ENCODE assay signal across 9 mouse cellular contexts in the genomic region with DNA sequence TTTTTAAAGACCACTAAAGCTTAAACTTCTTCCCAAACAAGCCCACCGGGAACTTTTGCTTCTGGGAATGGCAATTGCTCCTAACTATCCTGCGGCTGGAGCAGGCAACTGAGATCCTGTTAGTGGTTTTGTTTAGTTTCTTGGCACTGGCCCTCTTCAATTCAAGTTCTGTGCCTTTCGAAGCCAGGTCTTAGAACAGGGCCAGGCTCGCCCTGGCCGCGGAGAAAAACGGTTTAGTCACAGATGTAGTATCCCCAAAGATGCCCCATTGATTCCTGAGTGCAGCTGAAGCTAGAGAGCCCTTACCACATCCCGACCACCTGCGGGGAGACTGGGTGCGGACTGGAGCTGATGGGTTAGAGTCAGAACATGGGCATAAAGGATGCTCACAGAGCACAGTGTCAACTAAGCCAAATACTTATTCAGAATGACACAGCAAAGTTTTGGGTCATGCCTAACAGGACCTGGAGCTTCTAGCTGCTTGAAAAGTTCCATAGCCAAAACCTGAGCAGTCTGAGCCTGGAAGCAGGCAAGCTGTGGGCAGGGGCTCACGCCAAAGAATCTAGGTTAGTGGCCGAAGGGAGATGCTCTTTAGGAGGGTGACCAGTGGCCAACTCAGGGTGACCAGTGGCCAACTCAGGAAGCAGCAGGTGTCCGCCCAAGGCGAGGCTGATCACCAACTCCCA. TPM values are rescaled to one million over a fixed set of nuclear protein-coding genes. Genes with fewer than 3 reads are reported as not detected.
A peak's percentile ranks its signal among the peaks of the same experiment; 100 is the strongest.
DNase-seq lines count a peak whose midpoint lies in the region; ATAC-seq lines count a peak whose summit lies in the region.
"Had no signal": no experiment of that assay in that cellular context is flagged by ENCODE, and none has a peak within 500 bp of the region (broad histone marks: within the 10 kb centered on the region; RNA-seq: fewer than 3 reads in every experiment).

No protein-coding gene starts in this region.

- peaks cover 19% of the 10 kb centered on the region; the same call in 1 of the 2 replicates for H3K4me1 ChIP-seq in kidney, embryonic 16.5 days (ENCODE audit: insufficient read depth, low read length)
- H3K4me1 ChIP-seq in brown adipose tissue, adult 24 weeks (ENCODE audit: control insufficient read depth, insufficient read depth, insufficient read length, low read length), result no peaks in the 10 kb centered on the region; the same call in 1 of the 2 replicates
- H3K4me1 ChIP-seq in heart, embryonic 15.5 days (replicated peaks), result peaks cover 23% of the 10 kb centered on the region

- no peak for DNase-seq in kidney, adult 8-10 months
- DNase-seq in adrenal gland, adult (ENCODE audit: inconsistent age in 2 of 2, low spot score in 1 of 2), result no peak
- DNase-seq in spleen, adult 12 weeks (ENCODE audit: low spot score), result no peak
- DNase-seq in left cerebral cortex, adult 9 months (ENCODE audit: low spot score in 2 of 2), result no peak

- ATAC-seq in kidney, embryonic 16.5 days (ENCODE audit: low FRiP score, low TSS enrichment), result no peak
- no peak for ATAC-seq in heart, embryonic 15.5 days (replicated peaks; ENCODE audit: insufficient number of reproducible peaks, insufficient read depth, low FRiP score, low read depth)
- ATAC-seq in megakaryocyte-erythroid progenitor cell, adult 5-6 weeks (replicated peaks; ENCODE audit: low FRiP score, low TSS enrichment, poor library complexity, severe bottlenecking), result peak; percentile 42

- peak overlapping the region; percentile 72 for H3K9ac ChIP-seq in kidney, embryonic 16.5 days (replicated peaks; ENCODE audit: low read length)
- H3K9ac ChIP-seq in heart, embryonic 15.5 days, result peak overlapping the region; percentile 66

- no peaks in the 10 kb centered on the region for H3K9me3 ChIP-seq in kidney, embryonic 16.5 days (ENCODE audit: low read length)
- H3K9me3 ChIP-seq in heart, embryonic 15.5 days (replicated peaks), result no peaks in the 10 kb centered on the region

- peak overlapping the region; percentile 72 for H3K4me3 ChIP-seq in kidney, embryonic 16.5 days (ENCODE audit: low read length)
- peak overlapping the region; percentile 51 for H3K4me3 ChIP-seq in brown adipose tissue, adult 24 weeks (ENCODE audit: insufficient read depth, low read depth, low read length)
- peak overlapping the region; percentile 65 for H3K4me3 ChIP-seq in heart, embryonic 15.5 days

- H3K27ac ChIP-seq in kidney, embryonic 16.5 days (ENCODE audit: low read length), result no peak overlapping the region
- H3K27ac ChIP-seq in brown adipose tissue, adult 24 weeks (replicated peaks; ENCODE audit: low read depth, low read length), result no peak overlapping the region
- H3K27ac ChIP-seq in heart, embryonic 15.5 days, result no peak overlapping the region

- WGBS in kidney, embryonic 16.5 days, result 42% methylated on average over 14 of the region's 14 CpGs
- 37% methylated on average over 14 of the region's 14 CpGs for WGBS in heart, embryonic 15.5 days

- H3K27me3 ChIP-seq in kidney, embryonic 16.5 days (ENCODE audit: insufficient read depth, low read length), result no peaks in the 10 kb centered on the region
- no peaks in the 10 kb centered on the region for H3K27me3 ChIP-seq in heart, embryonic 15.5 days

- peak overlapping the region; percentile 93 for H3K4me2 ChIP-seq in kidney, embryonic 16.5 days (replicated peaks; ENCODE audit: low read depth, low read length)
- peak overlapping the region; percentile 91 for H3K4me2 ChIP-seq in heart, embryonic 15.5 days

- no peaks in the 10 kb centered on the region for H3K36me3 ChIP-seq in kidney, embryonic 16.5 days (ENCODE audit: insufficient read depth, low read length)
- H3K36me3 ChIP-seq in heart, embryonic 15.5 days, result no peaks in the 10 kb centered on the region

RNA-seq across cellular contexts. Expression of a gene that starts 1.6 kb away (rescaled TPM):
- polyA plus RNA-seq in kidney, embryonic 16.5 days (2015; fragmentation: Nextera tagmentation; extraction: Ambion mirVana), result 15.3 and 17.1 TPM in 2 replicates
- polyA plus RNA-seq in brown adipose tissue, adult 24 weeks (2012; ENCODE audit: insufficient read depth, insufficient read length, missing spikeins), result 2.5 and 13.6 TPM in 2 replicates
- 5.8 and 7.0 TPM in 2 replicates for polyA plus RNA-seq in heart, embryonic 15.5 days (2015; fragmentation: Nextera tagmentation; extraction: Ambion mirVana)
- total RNA-seq in megakaryocyte-erythroid progenitor cell, adult 5-6 weeks (2014; fragmentation: Nextera tagmentation), result not detected in 2 replicates
- total RNA-seq in megakaryocyte-erythroid progenitor cell, adult 5-6 weeks (2017), result not detected in 2 replicates

RNA-seq across cellular contexts. Expression of a gene that starts 48.3 kb away (rescaled TPM):
- polyA plus RNA-seq in kidney, embryonic 16.5 days (2015; fragmentation: Nextera tagmentation; extraction: Ambion mirVana), result not detected in 2 replicates
- polyA plus RNA-seq in brown adipose tissue, adult 24 weeks (2012; ENCODE audit: insufficient read depth, insufficient read length, missing spikeins), result not detected in 2 replicates
- not detected in 2 replicates for polyA plus RNA-seq in heart, embryonic 15.5 days (2015; fragmentation: Nextera tagmentation; extraction: Ambion mirVana)
- not detected in 2 replicates for total RNA-seq in megakaryocyte-erythroid progenitor cell, adult 5-6 weeks (2014; fragmentation: Nextera tagmentation)
- not detected in 2 replicates for total RNA-seq in megakaryocyte-erythroid progenitor cell, adult 5-6 weeks (2017)
- total RNA-seq: layer of hippocampus, postnatal 14 days had no signal
